Mouse (Mus musculus): ENCODE measurements around the gene Zdhhc15.

DNA sequence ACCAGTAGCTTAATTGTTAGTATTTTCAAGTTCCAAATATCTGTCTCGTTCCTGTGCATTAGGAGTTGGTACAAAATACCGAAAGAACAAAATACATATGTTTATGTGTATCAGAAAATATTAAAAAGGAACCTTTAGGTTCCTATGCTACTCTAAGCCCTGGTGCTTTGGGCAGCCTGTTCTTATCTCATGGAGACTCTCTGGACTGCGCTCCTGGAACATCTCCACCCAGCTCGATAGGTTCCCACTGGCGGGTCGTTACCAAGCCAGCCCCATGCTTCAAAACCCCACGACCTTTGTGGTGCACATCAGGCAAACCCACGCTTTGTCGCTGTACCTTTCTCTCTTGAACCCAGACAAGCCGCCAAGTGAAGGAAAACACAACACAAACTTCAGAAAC lies 58.3 kb downstream of the Zdhhc15 start:
- TF ChIP-seq EP300 (IDR thresholded peaks at IDR 0.05; ENCODE audit: insufficient read depth, low read depth, low read length) (no peak), CTCF (IDR thresholded peaks at IDR 0.05; ENCODE audit: low read depth, low read length) (no peak), POLR2A (IDR thresholded peaks at IDR 0.05; ENCODE audit: insufficient read depth, low read length) (no peak)
